Mouse (Mus musculus) heart, adult 11 months (tissue): ENCODE measurements around the gene Kcna6.
A peak's percentile ranks its signal among the peaks of the same experiment; 100 is the strongest.

Experiments used
- DNase-seq: peaks from one replicate; pipeline ENCODE4 v3.0.0; 2022

Gene Kcna6

DNA sequence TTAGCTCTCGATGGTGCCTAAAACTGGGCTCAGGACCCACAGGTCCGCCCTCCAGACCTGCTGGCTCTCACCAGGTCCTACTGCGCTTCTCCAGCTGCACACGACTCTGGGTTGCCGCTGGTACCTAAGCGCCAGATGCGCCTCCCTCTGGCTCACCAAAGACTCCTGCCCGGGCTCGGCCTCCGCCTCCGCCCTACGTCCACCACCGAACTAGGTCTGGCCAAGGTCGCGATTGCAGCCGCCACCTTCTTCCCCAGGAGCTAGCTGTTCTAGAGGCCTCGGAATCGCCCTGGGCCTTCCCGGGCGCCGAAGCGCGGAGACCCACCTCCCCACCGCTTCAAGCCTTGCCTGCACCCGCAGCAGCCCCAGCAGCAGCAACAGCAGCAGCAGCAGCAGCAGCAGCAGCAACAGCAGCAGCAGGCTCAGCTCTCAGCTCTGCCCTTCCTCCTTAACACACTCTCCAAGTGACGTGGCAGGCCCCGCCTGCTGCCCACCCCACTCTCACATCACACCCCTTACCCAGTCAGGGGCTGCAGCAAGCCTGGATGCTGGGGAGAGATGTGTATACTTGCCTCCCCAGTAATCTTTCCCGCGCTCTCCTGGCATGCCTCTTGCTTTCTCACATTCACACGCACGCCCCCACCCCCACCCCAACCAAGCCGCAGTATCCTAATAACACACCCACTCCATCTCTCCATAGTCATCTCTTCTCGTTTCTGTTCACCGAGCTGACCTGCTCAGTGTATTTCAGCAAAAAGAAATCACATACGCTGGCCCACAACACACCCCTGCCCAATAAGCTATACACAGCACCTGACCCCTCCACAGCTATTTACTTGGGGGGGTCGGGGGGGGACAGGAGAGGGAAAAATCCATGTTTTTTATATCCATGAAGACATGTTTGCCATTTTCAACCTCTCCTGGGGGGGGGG is at the start of gene Kcna6:
Gene Kcna6 (minus strand): TSS at position 464 of the 932 bp plus-strand sequence.
- DNase-seq, result no peak

DNA sequence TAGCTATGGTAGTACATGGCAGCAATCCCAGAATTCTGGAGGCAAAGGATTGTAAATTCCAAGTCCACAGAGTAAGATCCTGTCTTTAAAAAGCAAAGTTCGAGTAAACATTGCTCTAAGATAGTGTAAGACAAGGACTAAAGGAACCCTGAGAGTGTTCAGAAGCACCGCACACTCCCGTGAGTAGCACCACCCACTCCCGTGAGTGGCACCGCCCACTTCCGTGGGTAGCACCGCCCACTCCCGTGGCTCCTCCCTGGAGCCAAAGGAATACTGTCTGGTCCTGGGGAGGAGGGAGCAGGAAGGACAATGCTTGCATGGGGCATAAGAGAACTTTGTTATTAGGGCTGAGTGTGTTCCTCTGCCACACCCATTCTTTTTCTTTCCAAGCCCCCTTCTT is 48.4 kb upstream of the Kcna6 start:
- peak; percentile 86 for DNase-seq

DNA sequence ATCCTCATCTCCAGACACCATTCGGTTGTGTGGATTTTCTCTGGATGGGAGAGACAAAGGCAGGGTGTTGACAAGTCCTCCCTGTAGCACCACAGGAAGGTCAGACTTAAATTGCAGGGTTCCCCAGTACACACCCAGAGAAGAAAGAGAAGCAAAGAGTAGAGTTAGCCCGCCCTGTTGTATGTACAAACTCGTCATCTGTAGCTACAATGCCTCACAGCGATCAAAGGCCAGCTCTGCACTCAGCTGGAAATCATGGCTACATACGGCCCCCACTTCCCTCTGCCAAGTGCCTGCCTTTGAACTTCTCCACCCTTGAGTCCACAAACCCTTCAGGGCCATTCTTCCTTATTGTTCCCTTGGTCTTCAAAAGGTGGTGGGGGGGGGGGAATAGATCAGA is 43.7 kb upstream of the Kcna6 start:
- no peak for DNase-seq

DNA sequence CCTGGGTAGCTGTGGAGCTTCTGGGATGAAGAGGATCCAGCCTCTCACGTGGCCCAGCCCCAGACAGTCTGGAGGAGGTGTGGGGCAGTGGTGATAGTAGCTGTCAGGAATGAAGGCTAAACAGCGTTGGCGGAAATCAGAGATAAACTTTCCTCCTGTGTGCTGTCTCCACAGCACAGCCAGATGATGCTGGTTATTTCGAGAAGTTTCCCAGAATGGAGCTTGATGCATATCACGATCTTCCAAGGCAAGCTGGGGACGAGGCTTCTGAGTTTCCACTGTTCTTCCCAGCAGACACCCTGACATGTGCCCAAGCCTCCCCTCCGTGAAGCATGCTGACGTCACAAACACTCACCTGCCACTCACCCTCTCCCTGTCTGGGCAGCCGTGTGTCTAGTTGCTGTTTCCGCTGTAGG is 43.2 kb upstream of the Kcna6 start:
- no peak for DNase-seq

DNA sequence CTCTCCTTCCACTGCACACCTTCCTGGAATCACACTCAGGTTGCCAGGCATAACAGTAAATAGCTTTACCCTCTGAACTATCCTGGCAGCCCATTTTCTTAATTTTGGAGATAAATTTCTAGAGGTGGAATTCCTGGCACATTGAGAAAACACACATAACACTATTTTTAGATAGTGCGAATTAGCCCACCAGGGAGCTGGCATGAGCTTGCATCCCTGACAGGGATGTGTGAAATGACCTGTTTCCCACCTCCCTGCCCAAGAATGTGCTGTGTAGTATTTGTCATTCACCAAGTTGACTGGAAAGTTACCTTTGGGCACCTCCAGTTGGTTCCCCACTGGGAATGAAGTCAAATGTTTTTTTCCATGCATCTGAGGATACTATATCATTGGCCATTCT is 42.6 kb upstream of the Kcna6 start:
- no peak for DNase-seq

DNA sequence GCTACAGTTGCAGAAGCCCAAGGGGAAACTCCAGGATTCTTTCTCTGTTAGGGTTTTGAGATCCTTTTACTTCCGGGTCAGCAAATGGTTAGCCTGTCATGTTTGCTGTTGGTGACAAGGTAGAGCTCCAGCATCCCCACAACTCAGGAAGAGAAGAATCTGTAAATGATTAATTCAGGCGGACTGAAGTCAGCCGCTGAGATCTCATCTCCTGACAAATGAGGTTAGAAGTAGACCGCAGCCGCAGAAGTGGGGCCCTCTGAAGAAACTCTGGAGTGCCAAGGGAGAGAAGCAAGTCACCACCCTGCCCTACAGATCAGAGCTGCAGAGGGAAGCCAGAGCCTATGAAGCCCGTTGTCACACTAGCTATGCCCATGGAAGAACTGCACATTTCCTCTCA is 37.4 kb upstream of the Kcna6 start:
- DNase-seq, result no peak

DNA sequence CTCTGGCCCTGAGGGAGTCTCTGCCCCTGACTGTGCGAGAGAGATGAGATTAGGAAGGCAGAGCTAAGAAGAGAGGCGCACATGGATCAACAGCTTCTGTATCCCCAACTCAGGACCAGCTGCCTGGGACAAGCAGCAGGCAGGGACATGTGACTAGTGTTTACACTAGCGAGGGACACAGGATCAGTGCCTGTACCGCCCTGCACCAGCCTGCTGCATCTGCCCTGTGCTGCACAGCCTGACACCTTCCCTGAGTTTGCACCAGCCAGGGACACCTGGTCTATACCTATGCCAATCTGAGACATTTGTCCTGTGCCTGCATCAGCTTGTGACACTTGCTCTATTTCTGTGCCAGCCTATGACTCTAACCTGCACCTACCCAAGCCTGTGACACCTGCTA is 33.4 kb upstream of the Kcna6 start:
- no peak for DNase-seq

DNA sequence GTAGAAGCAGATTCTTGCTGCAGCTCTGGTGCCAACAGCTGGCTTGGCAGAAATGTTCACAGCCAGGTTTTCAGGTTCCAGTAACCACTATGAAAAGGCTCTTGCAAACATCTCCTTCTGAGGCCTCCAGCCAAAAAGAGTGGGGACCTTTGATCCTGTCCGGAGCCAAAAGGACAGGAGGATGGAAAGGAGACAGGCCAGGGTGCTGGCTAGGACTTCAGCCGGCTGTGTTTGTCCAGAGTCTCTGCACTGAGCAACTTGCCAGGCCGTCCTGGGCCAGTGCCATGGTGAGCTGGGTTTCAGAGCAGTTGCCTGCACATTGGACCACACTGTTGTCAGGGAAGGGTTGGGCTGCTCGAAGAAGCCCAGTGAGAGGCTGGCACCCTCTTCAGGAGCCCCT is 31.9 kb upstream of the Kcna6 start:
- no peak for DNase-seq

DNA sequence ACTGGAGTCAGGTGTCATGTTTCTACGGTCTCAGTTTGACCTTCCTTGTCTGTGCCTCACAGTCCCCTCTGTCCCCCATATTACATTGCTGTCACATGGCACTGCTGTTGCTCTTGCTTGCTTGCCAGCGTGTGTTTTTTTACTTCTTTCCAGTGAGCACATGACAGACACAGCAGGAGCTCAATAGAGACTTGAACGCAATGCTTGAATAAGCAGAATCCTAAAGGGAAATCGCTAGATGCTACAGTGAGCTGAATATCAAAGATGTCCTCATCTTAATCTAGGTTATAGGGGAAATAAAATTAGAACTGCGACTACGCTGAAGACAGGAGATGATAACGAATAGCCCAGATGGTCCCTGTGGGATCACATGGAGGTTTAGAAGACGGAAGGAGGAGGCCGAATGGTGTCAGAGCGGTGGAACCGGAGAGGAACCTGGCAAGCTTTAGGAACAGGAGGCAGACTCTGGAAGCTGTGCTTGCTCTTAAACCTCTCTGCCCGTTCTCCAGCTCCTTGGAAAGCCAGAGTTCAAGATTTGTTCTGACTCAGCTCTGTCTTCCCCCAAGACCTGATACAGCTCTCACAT is 29.8 kb upstream of the Kcna6 start:
- DNase-seq, result no peak

DNA sequence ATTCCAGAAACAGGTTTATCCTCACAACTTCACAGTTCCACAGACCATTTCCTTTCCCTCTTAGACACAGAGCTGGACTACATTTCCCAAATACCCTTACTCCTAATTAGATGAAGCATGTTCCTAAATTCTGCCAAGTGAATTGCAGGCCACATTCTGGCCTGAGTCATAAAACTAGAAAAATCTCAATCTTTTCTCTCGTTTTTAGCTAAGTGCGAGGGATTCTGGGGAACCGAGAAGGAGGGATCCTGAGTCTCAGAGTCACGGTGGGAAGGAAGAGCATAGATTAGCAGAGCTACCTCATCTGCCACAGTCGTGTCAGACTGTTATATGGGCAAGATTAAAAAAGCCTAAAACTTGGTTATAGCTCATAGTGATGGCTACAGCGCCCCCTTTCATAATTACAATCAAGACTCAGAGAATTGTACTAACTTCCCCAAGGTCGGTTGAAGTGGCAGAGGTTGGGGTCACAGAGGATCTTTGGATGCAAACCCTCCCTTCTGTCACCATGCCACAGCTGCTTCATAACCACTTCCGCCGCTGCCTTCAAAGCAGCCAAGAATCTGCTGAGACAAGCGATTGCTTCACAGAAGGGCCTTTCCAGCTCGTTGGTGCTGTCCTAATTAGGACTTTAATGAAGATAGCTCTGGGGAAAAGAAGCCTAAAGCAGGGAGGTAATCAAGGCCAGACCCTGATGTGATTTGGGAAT is 28.6 kb upstream of the Kcna6 start:
- no peak for DNase-seq

DNA sequence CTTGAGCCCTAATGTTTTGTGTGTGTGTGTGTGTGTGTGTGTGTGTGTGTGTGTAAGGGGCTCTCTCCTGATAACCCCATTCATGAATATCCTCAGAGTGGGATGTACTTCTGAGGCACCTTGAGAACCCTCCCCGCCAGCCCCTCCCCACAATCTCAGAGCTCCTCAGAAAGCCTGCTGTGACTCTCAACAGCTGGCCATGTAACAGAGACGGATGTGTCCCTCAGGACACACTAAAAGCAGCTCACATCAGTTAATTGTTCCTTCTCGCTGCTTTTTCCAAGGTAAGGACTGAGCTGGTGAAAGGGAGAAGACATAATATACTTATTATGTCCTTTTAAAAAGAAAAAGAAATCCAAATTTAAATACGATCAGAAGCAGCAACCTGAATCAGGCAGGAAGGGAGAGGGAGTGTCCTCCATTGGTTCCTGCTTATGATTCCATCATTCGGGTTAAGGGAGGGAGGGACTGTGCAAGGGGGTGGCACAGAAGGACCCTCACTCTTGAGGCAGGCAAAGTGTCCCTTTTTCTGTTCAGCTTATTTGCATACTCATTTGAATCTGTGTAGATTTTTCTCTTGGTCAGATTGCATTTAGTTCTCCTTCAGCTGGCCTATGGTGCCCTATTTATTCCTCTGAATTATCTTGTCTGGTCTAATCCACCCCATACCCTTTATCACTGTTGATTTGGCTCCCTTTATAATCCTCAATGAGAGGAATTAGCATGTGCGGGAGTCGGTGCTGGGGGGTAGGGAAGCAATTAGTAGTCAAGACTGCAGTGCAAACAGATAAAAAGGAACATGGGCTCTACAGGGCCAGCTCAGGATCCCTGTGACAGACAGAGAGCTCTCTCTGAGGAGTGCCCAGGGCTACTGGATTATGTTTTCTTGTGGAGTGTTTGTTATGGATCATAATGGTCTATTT is 27.4 kb upstream of the Kcna6 start:
- DNase-seq, result no peak

DNA sequence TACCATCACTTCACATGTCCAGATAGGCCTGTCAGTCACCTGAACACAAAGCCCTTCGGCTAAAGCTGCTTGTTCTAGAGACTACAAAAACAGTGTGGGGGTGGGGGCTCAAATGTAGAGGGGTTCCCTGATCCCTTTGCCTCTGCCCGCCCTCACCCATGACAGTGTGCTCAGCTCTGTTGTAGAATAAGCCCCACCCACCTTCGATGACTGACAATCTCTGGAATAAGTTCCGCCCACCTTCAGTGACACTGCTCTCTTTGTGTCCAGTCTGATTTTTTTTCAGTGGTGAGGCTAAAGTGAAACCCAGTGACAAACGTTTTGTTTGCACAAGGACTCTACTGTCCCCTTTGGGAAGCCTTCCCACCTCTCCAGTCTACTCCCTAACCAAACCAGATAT is 26.1 kb upstream of the Kcna6 start:
- no peak for DNase-seq

DNA sequence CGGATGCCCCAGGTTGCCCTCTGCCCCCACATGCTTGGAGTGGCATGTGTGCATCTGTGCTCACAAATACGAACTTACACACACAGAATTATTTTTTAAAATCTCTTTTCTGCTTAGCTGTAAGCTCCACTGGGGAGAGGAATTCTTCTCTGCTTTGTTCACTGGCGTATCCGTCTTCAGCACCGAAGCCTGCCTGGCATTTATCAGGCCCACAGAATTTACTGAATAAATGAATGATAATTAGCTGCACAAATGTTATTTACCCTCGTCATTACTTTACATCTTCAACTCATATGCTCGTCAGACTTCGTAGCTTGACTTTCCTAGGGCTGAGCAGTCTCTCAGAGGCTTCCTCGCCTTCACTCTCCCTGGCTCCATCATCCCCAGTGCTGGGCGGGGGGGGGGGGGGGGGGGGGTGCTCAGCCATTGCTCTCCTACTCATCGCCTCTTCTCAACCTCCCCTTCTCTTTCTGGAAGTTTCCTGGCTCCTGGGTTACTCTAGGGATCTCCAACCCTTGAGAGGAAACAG is 24.2 kb upstream of the Kcna6 start:
- DNase-seq, result no peak

DNA sequence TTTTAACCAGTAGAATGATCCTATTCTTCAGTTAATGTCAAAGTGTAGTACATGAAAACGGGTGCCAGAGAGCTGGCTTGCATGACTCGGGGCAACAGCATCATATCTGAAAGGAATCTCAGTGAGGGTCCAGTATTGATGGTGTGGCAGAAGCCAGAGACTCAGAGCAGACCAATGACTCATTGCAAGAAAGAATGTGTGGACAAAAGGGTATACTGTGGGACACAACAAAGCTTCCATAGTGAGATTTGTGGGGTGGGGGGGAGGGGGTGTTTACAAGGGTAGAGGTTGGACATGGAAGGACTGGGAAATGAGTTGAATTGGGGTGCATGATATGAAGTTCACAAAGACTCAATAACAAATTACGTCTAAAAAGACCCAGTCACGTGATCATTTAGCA is 20.9 kb upstream of the Kcna6 start:
- DNase-seq, result no peak

DNA sequence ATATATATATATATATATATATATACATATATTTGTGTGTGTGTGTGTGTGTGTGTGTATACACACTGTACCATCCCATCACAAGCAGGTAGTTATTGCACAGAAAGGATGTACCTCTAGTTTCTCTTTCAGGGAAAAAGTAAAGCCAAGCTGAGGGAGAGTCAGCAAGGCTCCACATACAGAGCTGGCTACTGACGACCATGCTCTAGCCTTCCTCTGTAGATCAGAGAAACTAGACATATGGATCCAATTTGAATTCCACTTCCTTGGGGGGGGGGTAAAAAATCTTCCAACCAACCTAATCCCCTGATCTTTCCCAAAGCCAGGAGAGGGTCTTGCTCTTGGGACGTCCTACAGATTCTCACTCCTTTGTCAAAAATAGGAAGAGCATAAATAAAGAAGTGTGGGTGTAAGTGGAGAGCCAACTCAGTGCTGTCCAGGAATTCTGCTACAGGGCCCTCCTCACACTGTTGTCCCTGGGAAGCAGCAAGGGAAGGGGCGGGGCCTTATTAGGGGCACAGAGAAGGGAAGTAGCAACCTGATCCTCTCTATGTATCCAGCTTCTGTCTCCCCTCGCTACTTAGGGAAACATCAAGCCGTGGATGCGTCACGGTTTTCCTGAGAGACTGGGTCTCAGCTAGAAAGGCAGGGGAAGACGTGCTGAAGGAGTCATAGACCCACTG is 15.4 kb upstream of the Kcna6 start:
- no peak for DNase-seq

DNA sequence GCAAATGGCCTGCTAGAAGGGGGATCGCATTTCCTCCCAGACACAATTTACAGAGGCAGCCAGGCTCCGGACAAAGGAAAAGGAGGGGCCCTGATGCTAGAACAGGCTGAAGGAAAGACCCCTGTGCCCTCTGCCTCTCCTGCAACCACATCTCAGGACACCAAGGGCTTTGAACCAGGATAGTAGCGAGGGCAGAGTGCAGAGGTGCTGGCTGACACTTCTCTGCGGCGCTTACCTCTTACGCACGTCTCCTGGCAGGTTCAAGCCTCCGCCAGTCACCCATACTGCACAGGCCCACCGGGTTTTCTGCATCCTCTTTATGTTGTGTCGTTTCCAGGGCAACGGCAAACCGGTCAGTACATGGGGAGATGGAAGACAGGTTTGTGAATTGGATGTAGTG is 12.0 kb upstream of the Kcna6 start:
- DNase-seq, result no peak

DNA sequence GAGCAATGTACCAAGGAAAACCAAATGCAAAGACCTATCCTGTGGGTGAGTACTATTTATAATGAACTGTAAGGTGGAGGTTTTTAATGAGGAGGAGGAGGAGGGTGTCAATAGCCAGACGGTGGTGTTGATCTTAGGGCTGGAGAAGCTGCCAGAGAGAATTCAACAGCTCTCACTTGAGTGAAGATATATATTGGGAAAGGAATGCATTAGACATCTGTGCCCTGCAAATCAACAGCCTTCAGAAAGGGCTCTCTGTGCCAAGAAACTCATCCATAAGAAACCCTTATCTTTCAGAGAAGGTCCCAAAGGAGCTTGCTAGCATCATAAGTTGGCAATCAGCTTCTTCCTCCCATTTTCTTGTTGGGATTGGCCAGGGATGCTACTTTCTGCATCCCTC is 5.4 kb upstream of the Kcna6 start:
- DNase-seq, result no peak

DNA sequence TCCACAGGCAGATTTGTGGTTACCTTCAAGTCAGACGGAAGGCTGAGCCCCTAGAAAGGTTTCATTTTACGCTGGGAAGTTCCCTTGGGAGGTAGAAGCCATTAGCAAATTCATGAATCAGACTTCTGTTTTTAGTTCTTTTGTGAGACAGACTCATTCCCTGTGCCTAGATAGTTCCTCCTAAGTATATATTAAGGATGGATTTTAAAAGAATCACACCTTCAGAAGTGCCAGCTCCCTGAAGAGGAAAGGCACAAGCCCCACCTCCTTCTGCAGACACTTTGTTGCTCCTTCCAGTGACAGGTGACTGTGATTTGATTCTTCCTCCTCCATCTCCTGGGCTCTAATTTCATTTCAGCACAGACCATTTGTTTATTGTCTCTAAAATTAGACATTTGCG is 2.1 kb upstream of the Kcna6 start:
- no peak for DNase-seq

DNA sequence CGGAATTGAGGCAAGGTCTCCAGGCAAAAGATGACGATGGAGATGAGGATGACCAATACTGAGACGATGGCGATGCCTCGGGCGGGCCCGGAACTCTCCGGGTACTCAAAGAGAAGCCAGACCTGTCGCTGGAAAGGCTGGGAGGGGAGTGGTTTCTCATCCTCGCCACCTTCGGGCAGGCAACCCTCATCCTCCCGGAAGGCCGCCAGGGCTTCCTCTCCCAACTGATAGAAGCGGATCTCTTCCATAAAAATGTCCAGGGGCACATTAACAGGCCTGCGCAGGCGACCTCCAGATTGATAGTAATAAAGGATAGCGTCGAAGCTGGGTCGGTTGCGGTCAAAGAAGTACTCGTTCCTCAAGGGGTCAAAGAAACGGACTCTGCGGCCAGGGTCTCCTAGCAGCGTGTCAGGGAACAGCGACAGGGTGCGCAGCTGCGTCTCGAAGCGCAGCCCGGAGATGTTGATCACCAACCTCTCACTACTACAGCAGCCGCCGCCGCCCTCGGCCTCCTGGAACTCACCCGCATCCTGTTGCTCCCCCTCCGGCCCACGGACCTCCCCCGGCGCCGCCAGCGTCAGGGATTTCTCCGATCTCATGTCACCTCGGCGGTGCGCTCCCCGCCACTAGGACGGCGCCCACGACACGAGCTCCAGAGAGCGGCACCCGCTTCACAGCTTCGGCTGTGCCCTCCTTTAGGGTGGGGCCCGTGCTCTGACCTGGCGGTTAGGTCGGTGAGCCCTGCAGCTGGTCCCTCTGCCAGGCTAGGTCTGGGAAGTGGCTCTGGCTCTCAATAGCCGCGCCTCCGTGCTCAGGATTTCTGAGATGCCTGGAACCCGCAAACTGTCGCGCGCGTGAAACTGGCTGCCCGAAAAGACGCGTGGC is 906 bp downstream of the Kcna6 start:
- DNase-seq, result no peak

DNA sequence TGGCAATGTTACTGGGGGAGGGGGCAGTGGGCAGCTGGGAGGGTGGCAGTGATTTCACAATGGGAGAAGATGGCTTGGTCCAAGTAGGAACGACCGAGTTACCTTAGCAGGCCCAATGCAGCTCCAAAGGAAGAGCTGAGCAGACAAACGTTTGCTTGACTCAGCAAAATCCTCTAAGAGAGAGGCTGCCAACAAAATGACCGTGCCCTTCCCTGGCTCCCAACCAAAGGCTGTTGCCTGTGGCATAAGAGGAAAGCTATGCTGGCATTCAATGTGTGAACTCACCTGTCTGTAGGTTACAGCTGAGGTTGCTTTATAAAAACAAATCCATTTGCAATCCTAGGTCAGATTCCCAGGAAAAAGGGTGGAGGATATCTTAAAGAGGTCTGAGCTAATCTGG is 3.5 kb downstream of the Kcna6 start:
- DNase-seq, result no peak

DNA sequence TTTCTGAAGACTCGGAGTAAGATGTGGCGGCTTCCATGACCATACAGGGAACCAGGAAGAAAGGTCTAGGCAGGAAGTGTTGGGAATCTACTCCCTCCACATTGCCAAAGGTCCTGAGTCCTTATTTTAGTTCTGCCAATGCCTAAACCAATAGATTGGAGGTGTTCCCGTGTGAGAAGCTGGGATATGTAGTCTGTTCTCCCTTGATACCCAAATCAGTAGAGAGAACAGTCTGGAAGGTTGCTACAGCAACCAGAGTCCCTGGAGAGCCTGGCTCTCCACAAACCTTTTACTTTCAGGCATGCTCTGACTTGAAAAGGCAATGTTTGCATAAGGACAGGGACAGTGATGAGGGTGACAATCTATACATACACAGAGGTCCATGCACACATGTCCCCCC is 4.7 kb downstream of the Kcna6 start:
- no peak for DNase-seq
